Mouse (Mus musculus): ENCODE measurements around the gene Lrrfip1. TPM values are rescaled to one million over a fixed set of nuclear protein-coding genes. Genes with fewer than 3 reads are reported as not detected.
A peak's percentile ranks its signal among the peaks of the same experiment; 100 is the strongest.

Gene Lrrfip1
- polyA plus RNA-seq, 1 experiment: 74.1 TPM

DNA sequence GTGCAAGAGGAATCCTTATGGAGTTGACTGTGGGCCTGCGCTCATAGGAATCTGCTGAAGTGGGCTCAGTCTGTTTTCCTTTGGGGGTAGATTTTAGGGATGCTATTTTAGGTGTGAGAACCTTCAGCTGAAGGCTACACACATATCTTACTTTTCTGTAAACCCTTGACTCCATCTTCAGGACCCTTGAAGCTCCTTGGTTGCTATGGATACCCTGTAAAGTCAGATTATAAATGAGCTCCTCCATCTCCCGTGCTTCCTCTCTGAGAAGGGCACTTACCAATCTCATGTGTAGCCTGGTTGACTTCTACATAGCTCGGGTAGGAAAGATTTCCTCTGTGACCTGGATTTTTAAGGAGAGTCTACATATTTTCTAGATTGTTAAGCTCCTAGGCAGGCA, 46.1 kb downstream of the Lrrfip1 start:
- H3K4me3 ChIP-seq (ENCODE audit: insufficient read depth, poor library complexity, severe bottlenecking): no peak overlapping the region

DNA sequence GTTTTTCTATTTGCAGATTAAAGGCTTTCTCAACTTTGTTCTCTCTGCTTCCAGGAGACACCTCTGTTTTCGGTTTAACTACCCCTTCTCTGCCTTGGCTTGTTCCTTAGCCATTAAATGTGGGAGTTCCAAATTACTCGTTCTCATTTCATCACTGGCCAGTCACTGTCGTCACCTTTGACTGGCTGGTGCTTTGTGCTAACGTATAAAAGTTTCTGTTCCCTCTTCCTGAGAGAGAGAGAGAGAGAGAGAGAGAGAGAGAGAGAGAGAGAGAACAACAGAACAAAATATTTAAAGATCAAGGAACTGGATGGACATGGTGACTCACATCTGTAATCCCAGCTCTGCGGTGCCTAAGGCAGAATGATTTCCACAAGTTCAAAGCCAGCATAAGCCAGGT, 47.7 kb downstream of the Lrrfip1 start:
- TF ChIP-seq CEBPB (IDR thresholded peaks at IDR 0.05; ENCODE audit: low read depth): no peak
- TF ChIP-seq CTCF (IDR thresholded peaks at IDR 0.05; ENCODE audit: control insufficient read depth, insufficient read depth, insufficient read length): no peak
- TF ChIP-seq MYOD1 (IDR thresholded peaks at IDR 0.05; ENCODE audit: control insufficient read depth, insufficient read length, low read depth): no peak
- no peak for TF ChIP-seq MYOG (IDR thresholded peaks at IDR 0.05; ENCODE audit: control insufficient read depth, extremely low read depth, insufficient read length)
- no peak for TF ChIP-seq FOSL1 (IDR thresholded peaks at IDR 0.05; ENCODE audit: insufficient read depth, low read length, poor library complexity, severe bottlenecking)
- TF ChIP-seq MAX (IDR thresholded peaks at IDR 0.05): no peak
- TF ChIP-seq USF1 (IDR thresholded peaks at IDR 0.05; ENCODE audit: low read depth): no peak
- H3K36me3 ChIP-seq (ENCODE audit: control insufficient read depth, insufficient read depth): peaks cover 9% of the 10 kb centered on the region
- peaks cover 25% of the 10 kb centered on the region for H3K79me3 ChIP-seq (ENCODE audit: low read depth)
- peaks cover 70% of the 10 kb centered on the region for H3K79me2 ChIP-seq (ENCODE audit: control insufficient read depth, insufficient read depth)
- no peak overlapping the region for H3ac ChIP-seq (ENCODE audit: control insufficient read depth, insufficient read length, low read depth)
- no peak overlapping the region for H3K4me3 ChIP-seq (ENCODE audit: insufficient read depth, poor library complexity, severe bottlenecking)
- no peaks in the 10 kb centered on the region for H3K27me3 ChIP-seq (ENCODE audit: control insufficient read depth, insufficient read depth, insufficient read length)

More for the DNA sequence above, 46.1 kb downstream of the Lrrfip1 start:
- Histone ChIP-seq H3K36me3 (ENCODE audit: control insufficient read depth, insufficient read depth) (peaks cover 9% of the 10 kb centered on the region), H3K79me3 (ENCODE audit: low read depth) (peaks cover 19% of the 10 kb centered on the region), H3K79me2 (ENCODE audit: control insufficient read depth, insufficient read depth) (peaks cover 70% of the 10 kb centered on the region), H3ac (ENCODE audit: control insufficient read depth, insufficient read length, low read depth) (no peak overlapping the region), H3K27me3 (ENCODE audit: control insufficient read depth, insufficient read depth, insufficient read length) (no peaks in the 10 kb centered on the region)
- TF ChIP-seq MAX (IDR thresholded peaks at IDR 0.05) (no peak), FOSL1 (IDR thresholded peaks at IDR 0.05; ENCODE audit: insufficient read depth, low read length, poor library complexity, severe bottlenecking) (no peak)

DNA sequence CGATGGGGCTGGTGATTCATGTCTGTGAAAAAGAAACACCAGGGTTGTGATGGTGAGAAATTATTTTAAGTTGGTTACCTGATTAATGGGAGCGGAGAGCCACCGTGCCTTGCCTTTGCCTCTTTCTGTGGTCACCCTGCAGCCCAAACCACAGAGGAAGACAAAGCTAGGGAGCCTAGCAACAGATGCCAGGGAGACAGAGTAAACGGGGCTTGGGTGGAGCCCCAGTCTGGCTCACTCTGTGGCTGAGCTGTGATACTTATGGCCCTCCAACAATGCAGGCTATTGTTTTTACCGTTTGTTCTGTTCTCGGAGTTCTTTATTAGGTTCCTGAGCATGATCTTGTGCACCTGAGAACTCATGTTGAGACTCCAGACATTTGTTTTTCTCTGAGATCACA, 50.8 kb downstream of the Lrrfip1 start:
- TF ChIP-seq MYOG (IDR thresholded peaks at IDR 0.05; ENCODE audit: control insufficient read depth, extremely low read depth, insufficient read length) (no peak), USF1 (IDR thresholded peaks at IDR 0.05; ENCODE audit: low read depth) (no peak), CEBPB (IDR thresholded peaks at IDR 0.05; ENCODE audit: low read depth) (no peak), CTCF (IDR thresholded peaks at IDR 0.05; ENCODE audit: control insufficient read depth, insufficient read depth, insufficient read length) (no peak), FOSL1 (IDR thresholded peaks at IDR 0.05; ENCODE audit: insufficient read depth, low read length, poor library complexity, severe bottlenecking) (no peak), MAX (IDR thresholded peaks at IDR 0.05) (no peak), MYOD1 (IDR thresholded peaks at IDR 0.05; ENCODE audit: control insufficient read depth, insufficient read length, low read depth) (no peak)
- Histone ChIP-seq H3ac (ENCODE audit: control insufficient read depth, insufficient read length, low read depth) (no peak overlapping the region), H3K27me3 (ENCODE audit: control insufficient read depth, insufficient read depth, insufficient read length) (no peaks in the 10 kb centered on the region), H3K79me2 (ENCODE audit: control insufficient read depth, insufficient read depth) (peaks cover 72% of the 10 kb centered on the region), H3K36me3 (ENCODE audit: control insufficient read depth, insufficient read depth) (peaks cover 9% of the 10 kb centered on the region), H3K79me3 (ENCODE audit: low read depth) (peaks cover 43% of the 10 kb centered on the region), H3K4me3 (ENCODE audit: insufficient read depth, poor library complexity, severe bottlenecking) (no peak overlapping the region)

DNA sequence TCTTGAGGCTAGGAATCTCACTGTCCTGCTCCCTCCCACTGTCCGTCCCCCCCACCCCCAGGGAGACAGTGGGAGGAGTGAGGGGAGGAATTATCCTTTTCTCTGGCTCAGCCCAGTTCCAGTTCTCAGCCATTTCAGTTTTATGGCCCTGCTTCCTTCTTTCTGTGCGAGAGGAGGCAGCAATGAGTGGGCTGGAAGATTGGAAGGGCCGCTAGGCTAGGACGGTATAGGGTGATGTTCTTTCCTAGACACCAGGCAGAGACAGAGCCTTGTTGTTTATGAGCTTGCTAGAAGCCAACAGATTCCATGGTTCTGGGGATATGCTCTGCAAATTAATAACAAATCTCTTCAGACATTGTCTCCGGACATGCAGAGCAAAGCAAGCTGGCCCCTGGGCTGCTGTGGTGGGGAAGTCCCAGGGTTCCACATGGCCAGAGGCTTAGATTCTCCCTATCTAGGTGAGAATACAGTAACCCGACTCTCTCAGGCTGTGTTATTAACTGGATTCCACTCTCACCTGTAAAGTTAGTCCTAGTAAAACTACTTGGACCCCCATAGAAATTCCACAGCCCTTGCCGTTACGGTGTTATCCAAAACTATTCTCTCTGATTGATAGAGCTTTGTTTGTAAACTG, 53.0 kb downstream of the Lrrfip1 start:
- peaks cover 61% of the 10 kb centered on the region for H3K79me3 ChIP-seq (ENCODE audit: low read depth)
- no peaks in the 10 kb centered on the region for H3K27me3 ChIP-seq (ENCODE audit: control insufficient read depth, insufficient read depth, insufficient read length)
- TF ChIP-seq FOSL1 (IDR thresholded peaks at IDR 0.05; ENCODE audit: insufficient read depth, low read length, poor library complexity, severe bottlenecking) (no peak), CTCF (IDR thresholded peaks at IDR 0.05; ENCODE audit: control insufficient read depth, insufficient read depth, insufficient read length) (no peak), MYOD1 (IDR thresholded peaks at IDR 0.05; ENCODE audit: control insufficient read depth, insufficient read length, low read depth) (no peak), MAX (IDR thresholded peaks at IDR 0.05) (no peak)
- peaks cover 5% of the 10 kb centered on the region for H3K36me3 ChIP-seq (ENCODE audit: control insufficient read depth, insufficient read depth)
- H3K79me2 ChIP-seq (ENCODE audit: control insufficient read depth, insufficient read depth): peaks cover 87% of the 10 kb centered on the region
- H3K4me3 ChIP-seq (ENCODE audit: insufficient read depth, poor library complexity, severe bottlenecking): no peak overlapping the region
- H3ac ChIP-seq (ENCODE audit: control insufficient read depth, insufficient read length, low read depth): no peak overlapping the region

- Histone ChIP-seq H3K4me3 (ENCODE audit: insufficient read depth, poor library complexity, severe bottlenecking) (peak overlapping the region; percentile 27), H3K36me3 (ENCODE audit: control insufficient read depth, insufficient read depth) (no peaks in the 10 kb centered on the region), H3K79me2 (ENCODE audit: control insufficient read depth, insufficient read depth) (peaks cover 87% of the 10 kb centered on the region), H3K79me3 (ENCODE audit: low read depth) (peaks cover 66% of the 10 kb centered on the region), H3K27me3 (ENCODE audit: control insufficient read depth, insufficient read depth, insufficient read length) (no peaks in the 10 kb centered on the region), H3ac (ENCODE audit: control insufficient read depth, insufficient read length, low read depth) (peak overlapping the region; percentile 87)
- TF ChIP-seq MYOG (IDR thresholded peaks at IDR 0.05; ENCODE audit: control insufficient read depth, extremely low read depth, insufficient read length) (no peak), CTCF (IDR thresholded peaks at IDR 0.05; ENCODE audit: control insufficient read depth, insufficient read depth, insufficient read length) (no peak), MAX (IDR thresholded peaks at IDR 0.05) (peak; percentile 89), MYOD1 (IDR thresholded peaks at IDR 0.05; ENCODE audit: control insufficient read depth, insufficient read length, low read depth) (peak; percentile 95)
Observed at GRCm38 (mm10) chr1:91052747-91053181, 54.2 kb downstream of the Lrrfip1 start.

Measured in C2C12 (cell line).